Mouse (Mus musculus) central nervous system, embryonic 14 days (tissue): ENCODE data around the gene Grik3. TPM values are rescaled to one million over a fixed set of nuclear protein-coding genes. Genes with fewer than 3 reads are reported as not detected.

Source experiments
- polyA plus RNA-seq: library from polyadenylated mRNA; depleted of rRNA; stranded (reverse); fragments of >200 nt; gene quantifications from 2 replicates; pipeline ENCODE4 v1.2.3, GENCODE M21; 2012; rRNA removed

Gene Grik3
- 23.3 and 27.2 TPM in 2 replicates for polyA plus RNA-seq

DNA sequence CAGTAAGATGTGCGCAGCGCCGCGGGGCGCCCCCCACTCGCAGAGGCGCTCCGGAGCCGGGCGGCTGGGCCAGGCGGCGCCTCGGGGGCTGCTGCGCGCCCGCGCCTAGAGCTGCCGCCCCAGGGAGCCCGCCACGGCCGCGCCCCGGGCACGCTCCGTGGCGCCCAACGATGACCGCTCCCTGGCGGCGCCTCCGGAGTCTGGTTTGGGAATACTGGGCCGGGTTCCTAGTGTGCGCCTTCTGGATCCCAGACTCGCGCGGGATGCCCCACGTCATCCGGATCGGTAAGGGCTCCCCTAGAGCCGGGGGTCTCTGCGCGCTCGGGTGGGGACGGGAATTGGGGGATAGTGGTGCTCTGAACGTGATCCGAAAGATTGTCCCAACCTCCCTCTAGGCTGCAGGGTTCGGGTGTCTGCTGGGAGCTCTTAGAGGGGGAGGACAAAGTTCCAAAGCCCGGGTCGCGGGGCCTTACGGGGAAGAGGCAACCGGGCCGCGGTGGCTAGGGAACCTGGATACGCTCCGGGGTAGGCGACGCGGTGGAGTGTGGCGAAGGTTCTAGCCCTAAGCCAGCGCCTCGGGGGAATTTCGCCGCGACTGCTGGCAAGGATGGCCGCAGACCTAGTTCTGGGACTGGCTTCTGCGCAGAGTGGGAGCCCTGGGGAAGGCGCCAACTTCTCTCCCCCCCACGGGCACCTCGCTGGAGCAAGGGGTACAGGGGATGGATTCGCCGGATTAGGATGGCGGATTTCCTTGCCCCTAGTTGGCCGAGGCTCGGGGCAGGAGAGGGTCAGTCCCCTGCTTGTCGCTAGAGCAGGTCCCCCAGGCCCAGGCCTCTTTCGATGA lies at the start of gene Grik3:
TSS of gene Grik3 (plus strand) at position 40 of the 844 bp plus-strand sequence.

